Mouse (Mus musculus): Measurements from ENCODE around the gene Fgfr2. TPM values are rescaled to one million over a fixed set of nuclear protein-coding genes. Genes with fewer than 3 reads are reported as not detected.

The Fgfr2 gene
- polyA plus RNA-seq, 1 experiment from 2014 or later, result 34.1 TPM

DNA sequence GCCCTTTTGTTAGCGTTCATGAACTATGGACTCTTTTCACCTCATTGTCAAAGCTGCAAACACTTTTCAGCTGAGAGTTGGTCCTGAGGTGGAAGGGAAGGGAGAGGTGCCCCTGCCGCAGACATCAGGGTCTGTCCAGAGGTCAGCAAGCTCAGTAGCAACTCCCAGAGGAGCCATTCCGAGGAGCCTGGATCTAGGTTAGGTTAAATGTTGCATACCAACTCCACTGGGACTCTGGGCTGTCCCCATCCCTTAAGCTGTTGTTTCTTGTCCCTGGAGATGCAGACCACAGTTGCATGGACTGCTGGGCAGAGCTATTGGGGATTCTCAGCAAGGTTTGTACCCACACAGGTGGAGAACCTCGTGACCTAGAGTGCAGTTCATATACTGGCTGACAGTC is 424.0 kb downstream of the Fgfr2 start:
- WGBS, result 74% methylated on average over 4 of the region's 4 CpGs
- Histone ChIP-seq H3K4me2 (no peak overlapping the region), H3K4me3 (no peak overlapping the region), H3K9me3 (replicated peaks) (peaks cover 8% of the 10 kb centered on the region; the same call in 1 of the 2 replicates), H3K4me1 (replicated peaks) (peaks cover 7% of the 10 kb centered on the region; the same call in 1 of the 2 replicates), H3K27me3 (replicated peaks) (no peaks in the 10 kb centered on the region), H3K27ac (ENCODE audit: poor library complexity, severe bottlenecking) (no peak overlapping the region), H3K9ac (no peak overlapping the region), H3K36me3 (no peaks in the 10 kb centered on the region; the same call in 1 of the 2 replicates)
- ATAC-seq (ENCODE audit: insufficient number of reproducible peaks, low FRiP score), result no peak

DNA sequence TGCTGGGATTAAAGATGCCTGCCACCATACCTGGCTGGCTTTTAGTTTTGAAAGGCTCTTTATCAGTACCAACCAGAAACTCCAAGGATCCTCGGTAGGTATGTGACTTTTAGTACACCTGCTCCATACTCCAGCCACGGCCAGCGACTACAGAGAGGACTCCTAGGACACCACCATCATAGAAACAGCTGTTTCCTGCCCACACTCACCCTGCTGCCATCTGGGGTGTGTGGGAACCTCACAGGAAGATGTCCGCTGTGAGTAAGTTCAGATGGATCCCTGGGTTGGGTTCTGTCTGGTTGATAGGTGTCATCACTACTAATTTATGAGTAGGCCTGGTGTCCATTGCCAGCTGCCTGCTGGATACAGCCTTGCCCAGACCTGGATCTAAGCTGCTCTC is 424.4 kb downstream of the Fgfr2 start:
- Histone ChIP-seq H3K36me3 (no peaks in the 10 kb centered on the region; the same call in 1 of the 2 replicates), H3K9me3 (replicated peaks) (peaks cover 8% of the 10 kb centered on the region; the same call in 1 of the 2 replicates), H3K4me1 (replicated peaks) (peaks cover 7% of the 10 kb centered on the region; the same call in 1 of the 2 replicates), H3K27me3 (replicated peaks) (no peaks in the 10 kb centered on the region), H3K4me2 (no peak overlapping the region), H3K9ac (no peak overlapping the region), H3K27ac (ENCODE audit: poor library complexity, severe bottlenecking) (no peak overlapping the region), H3K4me3 (no peak overlapping the region)
- no peak for ATAC-seq (ENCODE audit: insufficient number of reproducible peaks, low FRiP score)
- 86% methylated on average over 4 of the region's 4 CpGs for WGBS

DNA sequence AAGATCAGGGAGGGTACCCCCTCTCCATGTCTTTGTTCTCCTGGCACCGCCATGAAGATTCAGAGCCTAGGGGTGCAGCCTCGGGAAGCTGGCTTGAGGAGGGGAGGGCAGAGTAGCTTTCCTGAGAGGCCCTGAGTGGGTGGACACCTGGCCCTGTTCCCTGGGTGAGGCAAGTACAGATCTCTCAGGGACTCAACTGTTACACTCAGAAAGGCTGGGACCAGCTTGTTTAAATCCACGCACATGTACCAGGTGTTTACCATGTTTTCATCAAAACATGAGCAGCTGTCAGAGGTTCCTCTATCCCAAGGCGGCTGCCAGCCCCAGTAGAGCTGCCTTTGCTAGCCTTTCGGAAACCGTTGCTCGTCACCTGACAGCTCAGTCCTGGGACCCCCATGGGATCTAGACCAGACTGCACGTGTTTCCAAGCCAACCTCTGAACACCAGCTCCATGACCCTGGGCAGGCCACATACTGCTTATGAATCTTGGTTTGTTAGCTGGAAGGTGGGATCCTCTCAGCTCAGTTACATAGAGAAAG is 425.8 kb downstream of the Fgfr2 start:
- Histone ChIP-seq H3K27me3 (replicated peaks) (no peaks in the 10 kb centered on the region), H3K9ac (no peak overlapping the region), H3K4me3 (no peak overlapping the region), H3K36me3 (no peaks in the 10 kb centered on the region; the same call in 1 of the 2 replicates), H3K9me3 (replicated peaks) (peaks cover 8% of the 10 kb centered on the region; the same call in 1 of the 2 replicates), H3K4me2 (no peak overlapping the region), H3K4me1 (replicated peaks) (peaks cover 7% of the 10 kb centered on the region; the same call in 1 of the 2 replicates), H3K27ac (ENCODE audit: poor library complexity, severe bottlenecking) (no peak overlapping the region)
- 79% methylated on average over 8 of the region's 8 CpGs for WGBS
- no peak for ATAC-seq (ENCODE audit: insufficient number of reproducible peaks, low FRiP score)

DNA sequence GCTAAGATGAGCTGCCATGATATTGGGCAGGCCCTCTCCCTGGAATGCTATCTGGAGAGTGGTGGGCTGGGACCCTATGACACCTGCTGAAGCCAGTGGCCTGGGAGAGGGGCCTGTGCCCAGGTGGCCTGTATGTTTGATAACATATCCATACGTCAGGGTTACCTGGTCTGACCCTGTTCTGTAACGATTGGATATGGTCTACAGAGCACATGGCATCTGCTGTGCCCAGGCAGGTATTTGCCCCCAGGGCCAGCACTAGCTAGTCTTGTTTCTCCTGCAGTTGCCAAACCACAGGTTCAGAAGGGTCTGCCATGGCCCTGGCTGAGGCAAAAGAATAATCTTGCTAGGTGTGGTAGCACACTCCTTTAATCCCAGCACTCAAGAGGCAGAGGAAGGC is 429.6 kb downstream of the Fgfr2 start:
- no peak overlapping the region for H3K27ac ChIP-seq (ENCODE audit: poor library complexity, severe bottlenecking)
- H3K4me3 ChIP-seq, result no peak overlapping the region
- WGBS, result 89% methylated on average over 2 of the region's 2 CpGs
- 0 out of 2 replicates have a peak, but pooled peaks cover 4% of the 10 kb centered on the region for H3K9me3 ChIP-seq (replicated peaks)
- no peak for ATAC-seq (ENCODE audit: insufficient number of reproducible peaks, low FRiP score)
- H3K9ac ChIP-seq, result no peak overlapping the region
- peaks cover 16% of the 10 kb centered on the region for H3K4me1 ChIP-seq (replicated peaks)
- H3K36me3 ChIP-seq, result no peaks in the 10 kb centered on the region; the same call in 1 of the 2 replicates
- H3K27me3 ChIP-seq (replicated peaks), result no peaks in the 10 kb centered on the region
- no peak overlapping the region for H3K4me2 ChIP-seq

DNA sequence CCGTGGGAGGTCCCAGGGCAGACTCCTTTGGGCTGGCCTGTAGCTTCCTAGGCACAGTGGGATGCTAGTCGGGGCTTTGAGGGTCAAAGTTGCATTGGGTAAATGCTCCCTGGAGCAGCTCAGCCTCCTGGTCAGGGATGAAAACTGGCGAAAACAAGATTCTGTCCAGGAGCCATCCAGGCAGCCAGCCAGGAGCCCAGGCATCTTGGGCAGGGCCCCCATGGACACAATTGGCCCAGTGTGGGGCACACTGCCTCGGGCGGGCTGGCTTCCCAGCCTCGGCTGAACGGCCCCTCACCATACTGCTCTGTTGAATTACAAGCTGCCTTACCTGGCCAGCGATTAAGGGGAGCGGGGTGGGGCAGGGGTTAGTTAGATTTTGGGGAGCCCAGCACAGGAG is 430.4 kb downstream of the Fgfr2 start:
- H3K4me2 ChIP-seq, result no peak overlapping the region
- WGBS, result 75% methylated on average over 9 of the region's 9 CpGs
- ATAC-seq (ENCODE audit: insufficient number of reproducible peaks, low FRiP score), result no peak

DNA sequence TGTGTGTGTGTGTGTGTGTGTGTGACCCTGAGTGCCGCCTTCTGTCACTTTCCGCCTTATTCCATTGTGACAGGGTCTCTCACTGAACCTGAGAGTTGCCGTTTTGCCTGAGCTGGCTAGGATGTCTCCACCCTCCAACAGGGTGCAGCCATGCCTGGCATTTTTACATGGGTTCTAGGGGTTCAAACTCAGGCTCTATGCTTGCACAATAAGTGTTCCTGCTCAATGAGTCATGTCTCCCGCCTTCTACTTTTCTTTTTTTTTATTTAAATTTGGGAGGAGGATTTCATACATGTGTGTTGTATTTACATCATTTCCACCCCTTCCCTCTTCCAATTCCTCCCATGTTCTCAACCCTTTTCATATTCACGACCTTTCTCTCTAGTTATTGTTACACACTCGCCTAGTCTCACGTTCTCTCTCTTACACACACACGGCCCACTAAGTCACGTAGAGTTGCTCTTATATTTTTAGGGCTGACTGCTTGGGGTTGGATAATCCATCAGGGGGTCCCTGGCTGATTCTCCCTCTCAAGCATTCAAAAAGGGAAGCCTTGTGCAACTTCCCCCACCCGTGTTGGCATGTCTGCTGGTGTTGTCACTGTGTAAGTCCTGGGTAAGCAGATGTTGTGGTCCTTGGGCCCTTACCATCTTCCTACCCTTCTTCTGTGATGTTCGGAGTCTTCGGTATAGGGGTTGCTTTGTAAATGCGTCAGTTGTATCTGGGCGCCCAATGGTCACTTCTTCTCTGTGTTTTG is 432.3 kb downstream of the Fgfr2 start:
- 83% methylated on average over 14 of the region's 14 CpGs for WGBS
- ATAC-seq (ENCODE audit: insufficient number of reproducible peaks, low FRiP score), result no peak
- no peak overlapping the region for H3K27ac ChIP-seq (ENCODE audit: poor library complexity, severe bottlenecking)

More for the DNA sequence above, 430.4 kb downstream of the Fgfr2 start:
- H3K9me3 ChIP-seq (replicated peaks), result 0 out of 2 replicates have a peak, but pooled peaks cover 4% of the 10 kb centered on the region
- no peaks in the 10 kb centered on the region; the same call in 1 of the 2 replicates for H3K36me3 ChIP-seq
- H3K27ac ChIP-seq (ENCODE audit: poor library complexity, severe bottlenecking), result no peak overlapping the region
- no peak overlapping the region for H3K9ac ChIP-seq
- H3K4me3 ChIP-seq, result no peak overlapping the region
- H3K27me3 ChIP-seq (replicated peaks), result no peaks in the 10 kb centered on the region
- H3K4me1 ChIP-seq (replicated peaks), result peaks cover 24% of the 10 kb centered on the region

DNA sequence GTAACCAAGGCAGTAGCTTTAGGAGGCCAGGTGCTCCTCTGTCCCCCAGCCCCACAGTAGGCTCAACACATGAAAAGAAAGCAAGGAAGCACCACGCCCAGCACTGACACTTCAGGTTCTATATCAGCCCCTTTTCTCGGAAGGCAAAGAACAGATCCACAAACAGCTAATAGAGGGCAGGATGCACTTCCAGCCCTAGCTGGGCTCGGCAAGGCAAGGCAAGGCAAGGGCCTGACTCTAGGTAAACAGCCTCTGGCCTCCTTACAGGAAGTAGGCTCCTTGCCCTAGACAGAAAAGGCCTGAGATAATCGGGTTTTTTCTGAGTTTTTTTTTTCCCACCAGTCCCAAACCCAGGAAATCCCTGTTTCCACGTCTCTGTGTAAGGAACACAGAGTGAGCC is 433.4 kb downstream of the Fgfr2 start:
- ATAC-seq (ENCODE audit: insufficient number of reproducible peaks, low FRiP score), result peak; percentile 54; the same call in 1 of the 2 replicates
- H3K4me2 ChIP-seq, result no peak overlapping the region
- H3K9ac ChIP-seq, result no peak overlapping the region
- no peak overlapping the region for H3K4me3 ChIP-seq
- peak overlapping the region; percentile 57 for H3K27ac ChIP-seq (ENCODE audit: poor library complexity, severe bottlenecking)
- H3K27me3 ChIP-seq (replicated peaks), result no peaks in the 10 kb centered on the region
- 45% methylated on average over 5 of the region's 5 CpGs for WGBS
- peaks cover 38% of the 10 kb centered on the region for H3K4me1 ChIP-seq (replicated peaks)
- H3K36me3 ChIP-seq, result no peaks in the 10 kb centered on the region; the same call in 1 of the 2 replicates
- 0 out of 2 replicates have a peak, but pooled peaks cover 3% of the 10 kb centered on the region for H3K9me3 ChIP-seq (replicated peaks)

More for the DNA sequence above, 432.3 kb downstream of the Fgfr2 start:
- H3K4me3 ChIP-seq, result no peak overlapping the region
- no peak overlapping the region for H3K9ac ChIP-seq
- no peaks in the 10 kb centered on the region; the same call in 1 of the 2 replicates for H3K36me3 ChIP-seq
- no peak overlapping the region for H3K4me2 ChIP-seq
- 0 out of 2 replicates have a peak, but pooled peaks cover 4% of the 10 kb centered on the region for H3K9me3 ChIP-seq (replicated peaks)
- H3K4me1 ChIP-seq (replicated peaks), result peaks cover 38% of the 10 kb centered on the region
- no peaks in the 10 kb centered on the region for H3K27me3 ChIP-seq (replicated peaks)

DNA sequence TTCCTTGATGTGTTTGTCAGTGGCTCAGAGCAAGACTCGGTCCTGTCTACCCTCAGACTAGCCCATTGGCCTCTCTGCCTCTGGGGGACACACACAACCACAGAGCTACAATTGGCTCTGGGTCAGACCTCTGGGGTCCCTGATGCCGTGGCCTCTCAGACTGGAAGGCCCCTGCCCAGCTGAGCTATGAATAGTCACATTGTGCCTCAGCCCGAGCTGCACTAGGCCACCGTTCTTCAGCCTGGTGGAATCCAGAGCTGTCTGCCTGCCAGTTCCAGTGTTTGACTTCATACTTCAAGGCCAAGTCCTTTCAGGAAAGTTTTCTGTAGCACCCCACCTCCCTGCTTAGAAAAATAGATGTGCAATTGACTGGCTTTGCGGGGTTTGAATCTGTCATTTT is 434.4 kb downstream of the Fgfr2 start:
- H3K4me1 ChIP-seq (replicated peaks), result peaks cover 38% of the 10 kb centered on the region
- H3K4me2 ChIP-seq, result no peak overlapping the region
- no peaks in the 10 kb centered on the region for H3K9me3 ChIP-seq (replicated peaks)
- H3K9ac ChIP-seq, result no peak overlapping the region
- no peak for ATAC-seq (ENCODE audit: insufficient number of reproducible peaks, low FRiP score)
- H3K4me3 ChIP-seq, result no peak overlapping the region
- peak overlapping the region; percentile 57 for H3K27ac ChIP-seq (ENCODE audit: poor library complexity, severe bottlenecking)
- H3K27me3 ChIP-seq (replicated peaks), result no peaks in the 10 kb centered on the region
- WGBS, result 44% methylated on average over 5 of the region's 5 CpGs
- no peaks in the 10 kb centered on the region for H3K36me3 ChIP-seq

DNA sequence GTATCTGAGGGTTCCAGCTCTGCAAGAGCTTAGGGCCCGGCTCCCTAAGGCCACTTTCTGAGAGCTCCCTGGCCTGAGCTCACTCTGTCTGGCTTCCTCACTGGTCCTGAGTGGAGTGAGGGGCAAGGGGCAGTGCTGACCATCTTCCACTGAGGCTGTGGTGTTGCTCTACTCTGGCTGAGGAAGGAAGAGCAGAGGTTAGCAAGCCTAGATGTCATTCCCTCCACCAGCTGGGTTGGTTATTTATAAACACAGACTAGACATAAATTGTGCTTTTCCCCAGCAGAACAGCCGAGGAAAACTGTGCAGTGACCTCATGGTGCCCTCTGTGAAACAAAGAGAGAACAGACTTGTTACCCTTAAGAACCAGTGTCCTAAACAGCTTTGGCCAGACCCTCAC is 435.3 kb downstream of the Fgfr2 start:
- Histone ChIP-seq H3K4me2 (no peak overlapping the region), H3K9me3 (replicated peaks) (no peaks in the 10 kb centered on the region), H3K9ac (0 out of 2 replicates have a peak overlapping the region, but pooled peaks have one; percentile 4), H3K27me3 (replicated peaks) (no peaks in the 10 kb centered on the region), H3K4me3 (no peak overlapping the region), H3K27ac (ENCODE audit: poor library complexity, severe bottlenecking) (peak overlapping the region; percentile 57; the same call in 1 of the 2 replicates), H3K4me1 (replicated peaks) (peaks cover 42% of the 10 kb centered on the region), H3K36me3 (no peaks in the 10 kb centered on the region)
- WGBS, result 38% methylated on average over 2 of the region's 2 CpGs
- ATAC-seq (ENCODE audit: insufficient number of reproducible peaks, low FRiP score), result no peak

DNA sequence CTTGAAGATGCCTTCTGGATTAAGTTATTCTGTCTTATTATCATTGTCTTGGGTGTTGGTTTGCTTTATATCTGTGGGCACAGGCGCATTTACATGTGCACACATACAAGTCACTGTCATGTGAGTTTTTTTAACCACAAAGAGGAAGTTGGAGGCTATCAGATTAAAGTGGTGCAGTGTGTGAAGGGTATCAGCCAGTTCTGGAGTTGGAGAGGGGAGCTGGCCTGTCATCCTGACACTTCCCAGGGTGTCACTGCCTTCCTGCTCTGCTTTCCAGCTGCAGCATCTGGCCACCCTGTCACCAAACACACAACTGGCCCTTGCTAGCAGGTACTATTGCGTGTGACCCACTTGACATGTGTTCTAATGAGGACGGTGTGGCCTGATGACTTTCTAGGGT is 436.6 kb downstream of the Fgfr2 start:
- no peaks in the 10 kb centered on the region for H3K27me3 ChIP-seq (replicated peaks)
- no peak overlapping the region for H3K9ac ChIP-seq
- no peaks in the 10 kb centered on the region for H3K36me3 ChIP-seq
- H3K4me3 ChIP-seq, result no peak overlapping the region
- H3K9me3 ChIP-seq (replicated peaks), result no peaks in the 10 kb centered on the region
- no peak overlapping the region for H3K27ac ChIP-seq (ENCODE audit: poor library complexity, severe bottlenecking)
- H3K4me1 ChIP-seq (replicated peaks), result peaks cover 46% of the 10 kb centered on the region
- 70% methylated on average over 3 of the region's 3 CpGs for WGBS
- 0 out of 2 replicates have a peak, but pooled peaks have one; percentile 26 for ATAC-seq (ENCODE audit: insufficient number of reproducible peaks, low FRiP score)
- no peak overlapping the region for H3K4me2 ChIP-seq

DNA sequence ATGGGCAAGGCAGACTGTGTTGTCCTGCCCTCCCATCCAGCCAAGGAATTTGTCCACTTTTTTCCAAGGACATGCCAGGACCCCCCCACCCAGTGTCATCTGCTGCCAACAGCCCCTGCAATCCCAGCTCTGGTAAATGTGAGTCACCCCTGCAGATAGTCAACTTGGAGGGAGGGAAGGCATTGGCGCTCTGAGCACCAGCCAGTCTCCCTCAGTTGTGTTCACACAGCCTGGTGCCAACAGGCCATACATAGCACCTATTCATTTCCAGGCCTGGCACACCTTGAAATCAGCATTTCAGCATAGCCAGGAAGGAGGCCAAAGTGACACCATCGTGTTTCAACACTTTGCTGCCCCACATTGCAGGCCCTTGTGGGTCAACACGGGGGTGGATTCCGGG is 439.2 kb downstream of the Fgfr2 start:
- Histone ChIP-seq H3K36me3 (no peaks in the 10 kb centered on the region), H3K4me1 (replicated peaks) (peaks cover 36% of the 10 kb centered on the region), H3K9me3 (replicated peaks) (no peaks in the 10 kb centered on the region), H3K4me3 (no peak overlapping the region), H3K27me3 (replicated peaks) (no peaks in the 10 kb centered on the region), H3K9ac (no peak overlapping the region), H3K4me2 (no peak overlapping the region), H3K27ac (ENCODE audit: poor library complexity, severe bottlenecking) (no peak overlapping the region)
- 80% methylated on average over 4 of the region's 4 CpGs for WGBS
- ATAC-seq (ENCODE audit: insufficient number of reproducible peaks, low FRiP score), result no peak
